Mouse (Mus musculus) right cerebral cortex, postnatal 4 days (tissue): ENCODE measurements around the gene Vamp8.

ENCODE experiments used
- DNase-seq: peaks from one replicate; pipeline ENCODE4 v3.0.0-alpha.2; 2022

Gene Vamp8

GRCm38 (mm10) chr6:72401875-72402274 lies 11.4 kb upstream of the Vamp8 start:
- DNase-seq, result peak; percentile 79

- DNase-seq, result no peak
These were observed 9.5 kb upstream of the Vamp8 start for GRCm38 (mm10) chr6:72399967-72400366.

- DNase-seq, result no peak
These were observed 6.3 kb upstream of the Vamp8 start for GRCm38 (mm10) chr6:72396837-72397251.

GRCm38 (mm10) chr6:72392341-72392740 lies 1.8 kb upstream of the Vamp8 start:
- no peak for DNase-seq

- no peak for DNase-seq
These were observed 455 bp upstream of the Vamp8 start for GRCm38 (mm10) chr6:72390795-72391521.

- no peak for DNase-seq
These were observed 997 bp downstream of the Vamp8 start for GRCm38 (mm10) chr6:72389471-72389940.

GRCm38 (mm10) chr6:72388791-72389329 lies 1.6 kb downstream of the Vamp8 start:
- DNase-seq, result no peak

GRCm38 (mm10) chr6:72388266-72388665 lies 2.2 kb downstream of the Vamp8 start:
- no peak for DNase-seq

- DNase-seq, result no peak
These were observed 2.7 kb downstream of the Vamp8 start for GRCm38 (mm10) chr6:72387816-72388215.

- no peak for DNase-seq
These were observed 3.9 kb downstream of the Vamp8 start for GRCm38 (mm10) chr6:72386561-72386960.

- no peak for DNase-seq
These were observed 5.2 kb downstream of the Vamp8 start for GRCm38 (mm10) chr6:72385258-72385657.

- no peak for DNase-seq
These were observed 6.6 kb downstream of the Vamp8 start for GRCm38 (mm10) chr6:72383952-72384351.

- no peak for DNase-seq
These were observed 7.2 kb downstream of the Vamp8 start for GRCm38 (mm10) chr6:72383142-72383820.

- no peak for DNase-seq
These were observed 8.0 kb downstream of the Vamp8 start for GRCm38 (mm10) chr6:72382494-72382893.

GRCm38 (mm10) chr6:72380131-72380770 lies 10.3 kb downstream of the Vamp8 start, which contains the start of gene Vamp5:
Vamp5 (minus strand) TSS chr6:72380468.
- DNase-seq, result no peak

GRCm38 (mm10) chr6:72379377-72380130 lies 10.9 kb downstream of the Vamp8 start:
- no peak for DNase-seq

GRCm38 (mm10) chr6:72378510-72379234 lies 11.8 kb downstream of the Vamp8 start:
- DNase-seq, result no peak

- DNase-seq, result no peak
These were observed 15.5 kb downstream of the Vamp8 start for GRCm38 (mm10) chr6:72374820-72375563.

GRCm38 (mm10) chr6:72374206-72374605 lies 16.3 kb downstream of the Vamp8 start:
- no peak for DNase-seq

- no peak for DNase-seq
These were observed 17.3 kb downstream of the Vamp8 start for GRCm38 (mm10) chr6:72373184-72373583.

- no peak for DNase-seq
These were observed 18.9 kb downstream of the Vamp8 start for GRCm38 (mm10) chr6:72371571-72371970.
